Mouse (Mus musculus): Measurements from ENCODE around the gene Mrpl47.
"Not testable (repeated sequence)": the region's sequence is repeated elsewhere in the genome, so short reads cannot be mapped to it uniquely, and the experiment has no call there.

Mrpl47 gene

DNA sequence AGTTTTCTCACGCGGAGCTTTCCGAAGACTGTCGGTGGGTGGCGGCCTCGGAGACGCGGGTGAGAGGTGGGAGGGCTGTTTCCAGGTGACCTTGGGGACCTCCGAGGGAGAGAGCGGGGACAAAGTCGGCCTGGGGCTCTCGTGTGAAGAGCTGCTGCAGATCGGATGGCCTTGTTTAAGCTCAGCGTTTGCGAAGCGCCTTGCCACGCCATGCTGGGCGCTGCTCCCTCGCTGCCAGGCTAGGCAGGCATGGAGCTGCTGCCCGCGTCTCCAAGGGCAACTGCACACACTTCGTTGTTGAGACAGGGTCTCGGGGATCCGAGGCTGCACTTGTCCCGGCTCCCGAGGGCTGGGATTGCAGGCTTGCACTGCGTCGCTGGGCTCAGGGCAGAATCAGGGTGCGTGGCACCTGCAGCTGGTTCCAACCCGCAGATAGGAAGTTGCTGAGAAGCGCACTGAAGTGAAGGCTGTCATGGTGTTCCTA is at the start of gene Mrpl47:
Mrpl47 (minus strand) TSS at position 434 of the 484 bp plus-strand sequence.
- no peak for DNase-seq (ENCODE audit: low read depth, low spot score)

DNA sequence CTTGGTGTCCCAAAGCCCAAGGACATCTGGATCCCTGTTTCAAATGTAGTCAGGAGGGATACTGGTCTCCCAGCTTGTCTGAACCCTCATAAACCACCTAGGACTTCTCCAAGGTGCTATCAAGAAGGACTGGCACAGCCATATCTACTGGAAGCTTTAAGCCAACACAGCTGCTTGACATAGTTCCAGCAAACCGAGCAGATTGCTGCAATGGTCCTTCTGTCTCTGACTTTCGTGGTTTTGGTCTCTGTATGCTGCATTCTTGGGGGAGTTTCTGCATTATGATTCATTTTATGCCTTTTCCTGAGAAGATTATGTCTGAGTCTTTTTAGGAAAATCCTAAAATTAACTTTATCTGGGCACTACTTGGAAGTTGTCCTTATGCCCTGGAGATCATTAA is 33.4 kb upstream of the Mrpl47 start:
- DNase-seq (ENCODE audit: low read depth, low spot score) = no peak

DNA sequence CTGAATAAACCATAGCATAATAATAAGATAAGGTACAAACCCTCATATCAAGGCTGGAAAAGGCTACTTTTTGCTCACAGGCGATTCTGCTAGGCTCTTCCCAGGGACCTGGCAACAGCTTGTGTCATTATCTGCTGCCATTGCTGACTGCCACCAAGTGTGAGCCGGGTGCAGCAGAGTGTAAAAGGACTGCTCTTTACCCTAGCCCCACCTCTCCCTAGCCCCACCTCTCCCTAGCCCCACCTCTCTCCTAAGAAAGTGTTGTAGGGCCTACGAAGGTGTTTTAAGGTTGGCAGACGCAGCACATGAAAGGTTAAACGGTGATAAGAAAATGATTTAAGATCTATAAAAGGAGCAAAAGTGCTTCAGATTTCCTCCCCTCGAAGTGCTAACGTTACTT is 26.5 kb upstream of the Mrpl47 start:
- DNase-seq (ENCODE audit: low read depth, low spot score) = peak; percentile 55

DNA sequence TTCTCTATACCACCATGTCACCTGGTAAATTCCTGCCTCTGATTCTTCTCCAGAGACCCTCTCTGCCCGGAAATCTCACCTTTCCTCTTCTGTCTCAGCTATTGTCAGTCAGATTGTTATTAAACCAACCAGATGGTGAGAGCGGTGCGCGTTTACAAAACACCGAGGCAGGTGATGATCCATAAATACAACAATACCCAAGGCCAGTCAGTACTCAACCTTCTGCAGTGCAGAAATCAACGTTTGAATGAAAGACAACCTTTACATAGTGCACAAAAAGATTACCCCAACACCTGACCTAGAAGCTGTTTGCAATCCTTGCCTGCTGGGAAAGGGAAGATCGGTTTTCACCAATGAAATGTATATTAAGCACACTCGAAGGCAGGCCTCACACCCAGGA is 25.6 kb upstream of the Mrpl47 start:
- DNase-seq (ENCODE audit: low read depth, low spot score) = peak; percentile 75

DNA sequence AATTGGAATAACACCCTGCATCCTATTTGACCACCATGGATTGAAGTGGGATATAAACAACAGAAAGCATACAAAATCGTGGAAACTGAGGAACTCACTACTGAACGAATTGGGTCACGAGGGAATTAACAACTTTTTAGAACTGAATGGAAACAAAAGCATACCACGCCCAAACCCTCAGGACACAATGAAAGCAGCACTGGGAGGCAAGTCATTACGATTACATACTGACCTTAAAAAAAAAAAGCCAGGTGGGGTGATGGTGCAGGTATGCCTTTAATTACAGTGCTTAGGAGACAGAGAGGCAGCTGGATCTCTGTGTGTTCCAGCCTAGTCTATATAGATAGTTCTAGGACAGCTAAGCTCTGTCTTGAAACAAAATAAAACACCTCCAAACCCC is 21.8 kb upstream of the Mrpl47 start:
- DNase-seq (ENCODE audit: low read depth, low spot score) = peak; percentile 87

DNA sequence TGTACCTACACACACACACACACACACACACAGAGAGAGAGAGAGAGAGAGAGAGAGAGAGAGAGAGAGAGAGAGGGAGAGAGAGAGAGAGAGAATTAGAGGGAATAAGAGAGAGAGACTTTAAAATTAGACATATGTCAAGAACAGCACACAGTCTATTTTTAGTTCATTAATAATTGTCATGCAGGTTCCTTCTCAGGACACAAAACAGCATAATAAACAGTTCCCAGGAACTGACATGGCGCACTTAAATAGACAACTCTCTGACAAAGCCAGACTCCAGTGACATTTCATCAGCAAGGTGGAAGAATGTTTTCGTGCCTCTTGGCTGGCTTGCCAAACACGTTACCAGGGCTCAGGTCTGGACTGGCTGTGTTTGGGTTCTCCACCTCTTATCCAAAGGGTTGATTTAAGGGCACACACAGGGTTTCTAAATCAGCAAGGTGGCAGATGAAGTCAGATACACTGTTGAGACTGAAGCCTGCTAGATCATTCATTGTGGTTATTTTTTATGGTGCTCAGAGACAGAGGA is 17.0 kb upstream of the Mrpl47 start:
- DNase-seq (ENCODE audit: low read depth, low spot score) = no peak

DNA sequence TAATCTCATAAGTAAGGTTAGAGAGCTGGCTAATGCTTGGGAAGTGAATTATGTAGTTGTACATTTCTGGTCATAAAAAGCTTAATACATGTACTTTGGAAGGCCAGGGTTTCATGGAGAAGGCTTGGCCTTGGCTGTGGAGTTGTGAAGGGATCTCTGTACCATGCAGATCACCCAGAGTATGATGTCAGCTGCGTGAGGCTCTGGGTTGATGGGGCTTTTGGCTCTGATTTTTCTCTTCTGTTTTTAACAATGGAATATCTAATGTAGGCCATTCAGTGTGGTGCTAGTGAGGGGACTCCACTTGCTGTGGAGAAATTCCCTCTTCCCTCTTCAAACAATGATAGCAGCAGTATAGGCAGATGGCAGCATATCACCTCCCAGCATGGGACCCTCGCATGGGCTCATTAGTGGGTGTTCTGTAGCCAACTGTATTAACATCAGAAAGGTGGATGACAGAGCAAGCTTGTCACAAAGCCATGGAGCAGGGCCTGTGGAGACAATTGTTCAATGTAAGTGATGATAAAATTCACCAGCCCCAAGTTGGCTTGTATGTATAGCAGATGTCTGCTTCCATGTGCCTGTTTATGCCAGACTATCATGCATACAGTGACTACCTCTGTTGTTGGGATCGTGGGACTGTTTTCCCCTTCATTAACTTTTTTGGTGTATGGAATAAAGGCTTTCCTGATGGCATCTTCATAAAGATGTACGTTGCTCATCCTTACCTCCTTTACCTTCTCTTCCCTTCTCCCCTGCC is 12.6 kb upstream of the Mrpl47 start:
- no peak for DNase-seq (ENCODE audit: low read depth, low spot score)

DNA sequence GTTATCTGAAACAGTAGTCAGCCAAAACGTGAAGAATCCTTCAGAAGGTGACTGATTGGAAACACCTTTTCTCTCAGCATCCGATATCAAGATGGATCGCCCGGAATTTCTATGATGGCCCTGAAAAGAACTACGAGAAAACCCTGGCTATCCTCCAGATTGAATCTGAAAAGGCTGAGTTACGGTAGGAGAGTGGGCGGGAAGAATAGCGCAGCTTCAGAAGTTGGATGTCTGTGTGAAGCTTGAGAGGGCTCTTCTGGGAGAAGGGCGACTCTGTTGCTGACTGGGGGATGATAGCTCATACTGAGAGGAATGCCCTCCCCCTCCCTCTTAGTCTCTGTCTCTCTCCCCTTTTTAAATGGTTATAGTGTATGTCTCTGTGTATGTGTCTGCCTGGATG is 11.0 kb upstream of the Mrpl47 start:
- no peak for DNase-seq (ENCODE audit: low read depth, low spot score)

DNA sequence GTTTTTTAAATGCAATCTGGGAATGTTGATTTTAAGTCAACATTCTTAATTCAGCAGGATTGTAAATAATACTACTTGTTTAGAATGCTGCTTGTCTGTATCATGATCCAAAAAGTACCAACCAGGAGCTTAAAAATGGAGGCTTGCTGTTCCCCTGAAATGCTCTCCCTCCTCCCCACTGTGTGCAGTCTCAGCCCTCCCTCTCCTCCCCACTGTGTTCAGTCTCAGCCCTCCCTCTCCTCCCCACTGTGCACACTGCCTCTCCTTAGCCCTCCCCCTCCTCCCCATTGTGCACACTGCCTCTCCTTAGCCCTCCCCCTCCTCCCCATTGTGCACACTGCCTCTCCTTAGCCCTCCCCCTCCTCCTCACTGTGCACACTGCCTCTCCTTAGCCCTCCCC is 8.0 kb upstream of the Mrpl47 start:
- peak; percentile 63 for DNase-seq (ENCODE audit: low read depth, low spot score)

DNA sequence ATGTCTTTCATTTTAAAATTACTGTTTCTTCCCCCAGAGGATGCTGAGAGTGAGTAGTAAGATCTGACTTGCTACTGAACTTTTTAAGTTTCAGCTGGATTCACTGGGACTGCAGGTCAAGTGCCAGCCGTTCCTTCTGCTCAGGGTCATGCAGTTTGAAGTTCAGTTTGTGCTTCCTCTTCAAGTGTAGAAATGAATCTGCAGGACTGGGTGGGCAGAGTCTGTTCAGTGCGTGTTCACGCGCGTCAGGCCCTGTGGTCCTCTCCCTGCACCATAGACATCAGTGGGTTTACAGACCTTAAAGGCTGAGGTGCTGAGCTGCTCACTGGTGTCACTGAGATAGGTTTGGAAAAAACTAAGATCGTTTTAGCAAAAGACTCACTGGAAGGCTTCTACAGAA is 7.6 kb upstream of the Mrpl47 start:
- DNase-seq (ENCODE audit: low read depth, low spot score) = no peak

DNA sequence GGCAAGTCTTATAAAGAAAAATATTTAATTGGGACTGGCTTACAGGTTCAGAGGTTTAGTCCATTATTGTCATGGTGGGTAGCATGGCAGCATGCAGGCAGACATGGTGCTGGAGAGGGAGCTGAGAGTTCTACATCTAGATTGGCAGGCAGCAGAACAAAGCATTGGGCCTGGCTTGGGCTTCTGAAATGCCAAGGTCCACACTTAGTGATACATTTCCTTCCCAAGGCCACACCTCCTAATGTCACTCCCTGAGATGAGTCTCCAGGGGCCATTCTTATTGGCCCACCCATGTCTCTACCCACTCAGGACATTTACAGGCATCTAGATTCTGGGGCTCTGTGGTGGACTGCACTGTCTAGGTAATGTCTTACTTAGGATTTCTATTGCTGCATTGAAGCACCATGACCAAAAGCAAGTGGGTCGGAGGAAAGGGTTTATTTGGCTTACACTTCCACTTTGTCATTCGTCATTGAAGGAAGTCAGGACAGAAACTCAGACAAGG is 4.9 kb upstream of the Mrpl47 start:
- DNase-seq (ENCODE audit: low read depth, low spot score) = no peak

DNA sequence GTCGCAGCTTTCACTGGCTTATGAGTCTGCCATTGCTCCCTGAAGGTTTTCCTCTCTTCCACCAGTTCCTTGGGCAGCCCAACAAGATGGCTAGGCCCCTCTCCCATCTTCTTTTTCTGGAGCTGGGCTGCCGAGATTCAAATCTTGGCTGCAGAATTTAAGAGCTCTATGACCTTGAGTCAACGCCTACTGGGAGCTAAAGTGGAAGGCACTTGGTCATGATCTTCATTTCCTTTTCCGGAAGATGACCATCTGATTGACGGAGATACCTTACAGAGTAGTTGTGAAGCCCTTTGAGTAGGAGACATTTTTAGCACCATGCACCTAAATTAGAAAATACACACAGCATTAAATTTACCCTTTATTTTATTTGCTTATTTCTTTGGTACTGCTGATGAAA is 1.1 kb upstream of the Mrpl47 start:
- DNase-seq (ENCODE audit: low read depth, low spot score) = no peak

DNA sequence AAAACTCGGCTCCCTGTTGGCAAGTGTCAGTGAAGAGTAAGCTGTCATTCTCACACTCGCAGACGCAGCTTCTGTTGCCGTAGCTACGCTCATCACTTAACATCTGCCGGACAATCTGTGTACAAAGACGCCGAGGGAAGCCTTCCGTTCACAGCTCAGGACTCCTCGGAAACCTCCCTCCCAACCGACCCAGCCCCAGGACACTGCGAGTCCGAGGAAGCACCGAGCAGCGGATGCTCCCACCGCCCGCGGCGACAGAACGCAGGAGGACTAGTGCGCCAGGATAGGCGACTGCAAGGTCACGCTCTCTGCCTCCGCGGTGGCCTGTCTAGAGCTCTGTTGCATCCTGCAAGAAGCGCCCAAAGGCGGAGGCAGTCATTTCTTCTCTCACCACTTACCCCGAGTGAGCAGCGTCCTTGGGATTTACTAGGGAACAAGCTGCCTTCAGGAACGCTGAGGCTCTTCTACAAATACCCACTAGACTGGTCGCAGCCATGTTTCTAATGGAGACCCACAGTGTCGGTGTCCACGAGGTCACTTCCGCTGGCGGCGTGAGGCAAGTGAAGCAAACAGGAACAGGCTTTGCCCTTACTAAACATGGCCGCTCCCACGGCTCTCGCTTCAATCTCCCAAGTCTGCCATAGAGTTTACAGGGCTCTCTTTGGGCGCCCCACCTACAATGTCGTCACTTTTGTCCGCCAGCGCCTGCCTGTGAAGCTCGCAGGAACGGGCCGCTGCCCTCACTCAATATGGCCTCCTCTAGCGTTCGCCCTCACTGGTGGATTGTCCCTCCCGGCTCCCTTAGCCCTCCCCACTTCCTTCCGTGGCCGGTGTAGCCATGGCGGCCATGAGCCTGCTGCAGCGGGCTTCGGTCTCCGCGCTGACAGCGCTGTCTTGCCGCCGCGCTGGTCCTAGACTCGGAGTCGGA is 897 bp downstream of the Mrpl47 start, which contains the start of gene Ndufb5:
Ndufb5 (plus strand) TSS at position 747 of the 928 bp plus-strand sequence.
- DNase-seq (ENCODE audit: low read depth, low spot score) = peak; percentile 99

DNA sequence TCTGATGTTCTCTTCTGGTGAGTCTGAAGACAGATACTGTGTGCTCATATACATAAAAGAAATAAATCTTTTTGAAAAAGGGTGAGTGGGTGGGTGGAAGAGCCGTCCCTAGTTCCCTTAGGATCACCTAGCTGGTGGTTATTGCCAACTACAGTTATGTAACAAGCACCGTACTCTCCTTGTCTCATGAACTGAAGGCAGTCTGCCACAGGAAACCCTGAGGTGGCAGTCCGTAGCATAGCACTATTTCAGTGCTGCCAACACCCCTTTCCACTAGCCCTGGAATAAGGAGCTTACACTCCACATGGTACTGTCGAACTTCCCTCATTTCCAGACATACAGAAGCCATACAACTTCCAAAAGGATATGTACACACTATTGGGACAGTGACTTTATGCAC is 9.5 kb downstream of the Mrpl47 start:
- no peak for DNase-seq (ENCODE audit: low read depth, low spot score)

DNA sequence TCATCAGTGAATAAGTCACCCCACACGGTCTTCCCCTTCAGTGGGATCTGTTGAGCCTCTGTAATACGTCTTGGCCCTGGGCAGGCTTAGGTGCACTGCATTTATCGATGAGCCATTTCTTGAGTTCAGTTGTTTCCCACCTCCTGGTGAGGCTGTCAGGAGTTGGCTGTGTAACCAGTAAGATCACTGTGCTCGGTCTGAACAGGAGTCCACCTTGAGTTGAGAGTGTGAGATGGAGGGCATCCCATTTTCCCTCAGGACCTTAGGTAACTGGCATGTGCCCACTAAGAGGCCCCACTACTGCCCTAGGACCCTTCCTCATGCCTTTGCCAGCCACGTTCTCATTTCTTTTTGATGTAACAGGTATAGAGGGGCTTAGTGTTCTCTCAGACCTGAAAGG is 11.5 kb downstream of the Mrpl47 start:
- no peak for DNase-seq (ENCODE audit: low read depth, low spot score)

DNA sequence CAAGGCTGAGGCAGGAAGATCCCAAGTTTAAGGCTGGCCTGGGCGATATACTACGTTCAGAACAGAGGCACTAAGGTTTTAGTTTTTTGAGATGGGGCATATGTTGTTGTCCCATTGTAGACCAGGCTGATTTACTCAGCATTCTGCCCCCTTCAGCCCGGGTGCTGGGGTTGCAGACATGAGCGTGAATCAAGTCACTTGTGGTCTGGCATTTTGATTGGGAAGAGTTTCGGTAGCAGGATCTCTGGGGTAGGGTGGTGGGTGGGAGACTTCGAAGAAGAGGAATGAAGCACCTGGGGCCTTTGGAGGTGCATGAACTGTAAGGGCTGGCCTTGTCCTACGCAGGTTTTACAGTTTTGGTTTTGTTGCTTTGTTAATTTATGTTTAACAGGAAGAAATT is 13.2 kb downstream of the Mrpl47 start:
- DNase-seq (ENCODE audit: low read depth, low spot score) = no peak

DNA sequence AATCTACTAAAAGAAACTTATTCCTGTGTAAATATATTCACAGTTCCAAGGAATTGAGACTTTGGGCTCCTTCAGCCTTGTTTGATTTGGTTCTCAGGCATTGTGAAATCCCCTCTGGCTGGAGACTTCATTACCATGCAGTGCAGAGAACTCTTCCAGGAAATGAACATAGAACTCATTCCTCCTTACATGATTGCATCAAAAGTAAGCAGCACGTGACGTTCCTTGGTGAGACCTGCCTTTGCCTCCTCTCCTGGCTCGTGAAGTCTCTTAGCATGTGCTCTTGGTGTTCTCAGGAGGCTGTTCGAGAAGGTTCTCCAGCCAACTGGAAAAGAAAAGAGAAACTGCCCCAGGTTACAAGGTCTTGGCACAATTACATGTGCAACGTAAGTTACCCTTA is 19.1 kb downstream of the Mrpl47 start:
- no peak for DNase-seq (ENCODE audit: low read depth, low spot score)

DNA sequence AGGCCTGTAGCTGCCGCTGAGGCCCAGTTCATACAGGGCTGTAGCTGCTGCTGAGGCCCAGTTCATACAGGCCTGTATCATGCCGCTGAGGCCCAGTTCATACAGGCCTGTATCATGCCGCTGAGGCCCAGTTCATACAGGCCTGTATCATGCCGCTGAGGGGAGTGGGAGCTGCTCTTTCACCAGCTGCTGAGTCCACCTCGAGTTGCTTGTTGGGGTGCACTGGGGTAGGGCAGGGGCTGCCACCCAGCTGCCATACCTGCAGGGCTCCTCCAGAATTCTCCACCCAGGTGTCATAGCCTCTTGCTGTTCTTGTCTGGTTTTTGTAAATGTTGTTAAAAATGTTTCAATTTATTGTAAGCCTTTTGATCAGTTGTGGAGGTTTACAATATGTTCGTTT is 20.0 kb downstream of the Mrpl47 start:
- not testable (repeated sequence) for DNase-seq (ENCODE audit: low read depth, low spot score)

DNA sequence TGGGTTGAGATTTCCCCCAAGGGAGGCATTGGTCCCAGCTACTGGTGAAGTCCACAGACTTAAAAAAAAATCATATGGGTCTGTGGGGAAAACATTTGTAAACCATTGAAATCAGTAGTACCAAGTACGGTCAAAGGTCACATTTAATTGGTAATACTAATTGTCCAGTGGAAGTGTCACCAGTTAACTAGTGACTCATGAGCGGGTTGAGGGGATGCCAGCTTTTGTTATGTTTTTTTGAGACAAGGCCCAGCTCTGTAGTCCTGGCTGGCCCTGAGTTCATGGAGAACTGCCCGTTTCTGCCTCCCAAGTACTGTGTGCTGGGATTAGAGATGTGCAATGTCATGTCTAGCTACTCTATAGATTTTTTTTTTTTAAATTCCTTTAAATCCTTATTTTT is 23.7 kb downstream of the Mrpl47 start:
- no peak for DNase-seq (ENCODE audit: low read depth, low spot score)

DNA sequence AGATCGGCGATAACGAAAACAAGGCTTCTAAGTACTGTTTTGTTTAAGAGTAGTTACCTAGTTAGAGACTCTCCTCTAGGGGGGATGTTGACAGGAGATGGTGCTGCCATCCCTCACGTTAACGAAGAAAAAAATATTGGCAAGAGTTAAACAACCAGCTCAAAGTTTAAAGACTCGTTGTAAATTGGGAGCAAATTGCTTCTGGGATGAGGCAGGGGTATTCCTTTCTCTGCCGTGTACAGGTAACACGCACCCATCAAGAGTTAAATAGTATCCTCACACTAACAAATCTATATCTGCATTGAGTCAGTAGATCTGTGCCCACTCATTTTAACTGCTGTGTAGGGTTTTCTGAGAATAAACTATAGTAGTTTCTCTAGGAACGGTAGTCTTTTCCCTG is 28.0 kb downstream of the Mrpl47 start:
- DNase-seq (ENCODE audit: low read depth, low spot score) = no peak

DNA sequence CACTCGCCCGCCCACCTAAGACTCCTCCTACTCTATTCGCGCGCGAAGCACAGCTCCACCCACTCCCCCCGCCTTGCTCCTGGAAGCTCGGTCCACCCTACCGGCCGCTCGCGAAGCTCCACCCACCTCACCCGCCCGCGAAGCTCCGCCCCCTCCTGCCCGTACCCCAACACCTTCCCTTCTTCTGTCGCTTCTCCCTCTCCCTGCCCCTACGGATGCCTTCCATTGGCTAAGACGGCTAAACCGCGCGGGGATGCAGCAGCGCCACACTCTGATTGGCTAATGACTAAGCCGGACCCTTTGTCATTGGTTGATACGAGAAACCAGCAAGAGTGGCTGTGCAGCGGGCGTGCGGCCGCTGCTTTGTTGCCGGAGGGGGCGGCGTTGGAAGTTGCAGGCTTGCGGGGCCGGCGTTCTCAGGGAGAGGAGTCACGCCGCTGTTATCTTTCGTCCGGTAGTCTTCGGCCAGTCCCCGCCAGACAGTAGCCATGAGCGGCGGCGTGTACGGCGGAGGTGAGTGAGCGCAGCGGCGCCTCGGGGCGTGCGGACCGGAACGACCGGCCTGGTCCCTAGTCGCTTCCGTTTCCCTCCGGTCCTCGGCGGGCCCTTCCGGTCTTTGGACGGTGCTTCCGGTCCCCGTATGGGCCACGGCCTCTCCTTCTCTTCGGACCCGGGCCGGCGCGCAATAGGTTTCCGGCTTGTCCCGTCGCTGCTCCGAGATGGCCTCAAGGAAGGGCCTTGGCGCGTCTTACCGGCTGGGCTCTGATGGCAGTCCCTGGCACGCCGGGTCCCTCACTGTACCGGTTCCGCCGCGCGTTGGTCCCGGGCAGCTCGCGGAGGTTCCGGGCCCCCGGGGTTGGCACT is 28.8 kb downstream of the Mrpl47 start:
- peak; percentile 100 for DNase-seq (ENCODE audit: low read depth, low spot score)

Measured in ES-CJ7 (cell line).